In the genomic region with DNA sequence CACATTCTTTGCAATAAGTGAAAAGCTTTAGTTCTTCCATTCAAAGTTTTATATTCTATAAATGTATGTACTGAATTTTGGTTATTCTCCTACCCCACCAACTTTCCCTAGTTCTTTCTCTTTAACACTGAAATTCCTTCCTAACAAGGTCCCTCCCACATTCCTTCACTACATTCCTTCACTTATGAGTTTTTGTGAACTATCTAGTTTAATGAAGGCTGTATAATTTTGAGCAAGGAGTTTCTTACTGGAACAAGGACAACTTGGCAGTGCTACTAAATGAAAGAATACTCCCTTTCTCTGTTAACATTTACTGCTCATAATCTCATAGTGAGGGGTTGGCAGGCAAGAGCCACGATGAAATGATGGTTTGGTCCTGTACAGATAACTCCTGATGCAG, we compare ENCODE assay signal across 24 mouse cellular contexts.
A peak's percentile ranks its signal among the peaks of the same experiment; 100 is the strongest.
DNase-seq lines count a peak whose midpoint lies in the region; ATAC-seq and TF ChIP-seq lines count a peak whose summit lies in the region.
"Had no signal": no experiment of that assay in that cellular context is flagged by ENCODE, and none has a peak within 500 bp of the region (broad histone marks: within the 10 kb centered on the region; RNA-seq: fewer than 3 reads in every experiment).

No protein-coding gene starts in this region.

- no peak overlapping the region for H3K4me3 ChIP-seq in kidney, postnatal 0 days (replicated peaks; ENCODE audit: low read depth, low read length)
- H3K4me3 ChIP-seq in forebrain, embryonic 14.5 days (ENCODE audit: low read depth, low read length): no peak overlapping the region

- TF ChIP-seq CTCF in kidney, postnatal 0 days (IDR thresholded peaks at IDR 0.05; ENCODE audit: low read depth): no peak
- TF ChIP-seq CTCF in Patski (IDR thresholded peaks at IDR 0.05): no peak
- TF ChIP-seq CTCF in brain, embryonic 14.5 days (IDR thresholded peaks at IDR 0.05; ENCODE audit: borderline replicate concordance, extremely low read depth, insufficient read depth, insufficient read length): no peak

- no peak overlapping the region for H3K27ac ChIP-seq in kidney, postnatal 0 days
- no peak overlapping the region for H3K27ac ChIP-seq in forebrain, embryonic 14.5 days (ENCODE audit: low read depth, low read length)

- H3K9ac ChIP-seq in kidney, postnatal 0 days (ENCODE audit: low read depth, low read length): no peak overlapping the region
- no peak overlapping the region for H3K9ac ChIP-seq in forebrain, embryonic 14.5 days (ENCODE audit: low read length)

- CTCF ChIA-PET in Patski (lab: Charles Lee): no interaction called here

- H3K36me3 ChIP-seq in kidney, postnatal 0 days (ENCODE audit: insufficient read depth, low read length): no peaks in the 10 kb centered on the region
- H3K36me3 ChIP-seq in forebrain, embryonic 14.5 days (ENCODE audit: control insufficient read depth, insufficient read depth, low read length): no peaks in the 10 kb centered on the region
- H3K36me3 ChIP-seq: G1E had no signal

- no peak overlapping the region for H3K4me2 ChIP-seq in kidney, postnatal 0 days (ENCODE audit: low read length)
- no peak overlapping the region for H3K4me2 ChIP-seq in forebrain, embryonic 14.5 days (ENCODE audit: low read length)

- no peaks in the 10 kb centered on the region for H3K4me1 ChIP-seq in kidney, postnatal 0 days (replicated peaks; ENCODE audit: insufficient read depth, low read length)
- no peaks in the 10 kb centered on the region for H3K4me1 ChIP-seq in forebrain, embryonic 14.5 days (ENCODE audit: control insufficient read depth, insufficient read depth, low read length)

- no peak for ATAC-seq in kidney, postnatal 0 days (replicated peaks; ENCODE audit: low FRiP score, low read depth)
- peak; percentile 78 for ATAC-seq in Patski
- no peak for ATAC-seq in forebrain, embryonic 14.5 days
- ATAC-seq: activated CD4-positive, CD25-positive, alpha-beta regulatory T cell, adult 4 months; CD4-positive, CD25-positive, alpha-beta regulatory T cell, adult 4 months had no signal

- in situ Hi-C loops in Patski (cut with MboI; ENCODE audit: low pct_unique_long_range_greater_than_20kb): no loop called here

- peak; percentile 1 for DNase-seq in kidney, postnatal 0 days (ENCODE audit: low spot score)
- no peak for DNase-seq in kidney, postnatal 14 days
- peak; percentile 73 for DNase-seq in Muller cell, postnatal 12 days (ENCODE audit: inconsistent ontology term)
- no peak for DNase-seq in Patski (ENCODE audit: low read depth, low spot score)
- peak; percentile 1 for DNase-seq in brain, embryonic 14.5 days (ENCODE audit: low read depth)
- no peak for DNase-seq in heart, adult 9 months (ENCODE audit: low spot score in 2 of 2)
- DNase-seq in forebrain, embryonic 14.5 days (ENCODE audit: low spot score): no peak
- DNase-seq in right cerebral cortex, postnatal 25 days: no peak
- DNase-seq: adrenal gland, adult 2 months; adrenal gland, adult 8-10 months; adrenal gland, postnatal 10 days; adrenal gland, postnatal 14 days; adrenal gland, postnatal 25 days; adrenal gland, postnatal 36 days; B cell, adult 2 months; cerebellum, adult 11 months; cerebellum, adult 11-12 months; cerebellum, adult 18-20 months; cerebellum, adult 2 months; cerebellum, adult 8-10 months had no signal

- POLR2A ChIA-PET in Patski (lab: Charles Lee): no interaction called here

- H3K27me3 ChIP-seq in kidney, postnatal 0 days (ENCODE audit: insufficient read depth, low read length): no peaks in the 10 kb centered on the region
- no peaks in the 10 kb centered on the region for H3K27me3 ChIP-seq in Patski
- H3K27me3 ChIP-seq in forebrain, embryonic 14.5 days (replicated peaks; ENCODE audit: control insufficient read depth, insufficient read depth, low read length): no peaks in the 10 kb centered on the region
- H3K27me3 ChIP-seq: CH12.LX had no signal

- no peak for TF ChIP-seq POLR2A in brain, embryonic 14.5 days (IDR thresholded peaks at IDR 0.05; ENCODE audit: borderline replicate concordance, extremely low read depth, insufficient read depth, insufficient read length, poor library complexity, severe bottlenecking)

- WGBS in kidney, postnatal 0 days: 48% methylated on average over 1 of the region's 1 CpGs
- 59% methylated on average over 1 of the region's 1 CpGs for WGBS in forebrain, embryonic 14.5 days

- H3K9me3 ChIP-seq in kidney, postnatal 0 days (replicated peaks; ENCODE audit: low read length): no peaks in the 10 kb centered on the region
- H3K9me3 ChIP-seq in forebrain, embryonic 14.5 days (replicated peaks; ENCODE audit: control insufficient read depth, low read length): no peaks in the 10 kb centered on the region
- H3K9me3 ChIP-seq: G1E had no signal

Comparison
In these comparisons a context has a peak if more than half of its experiments do, and no peak if none do; other contexts are left out.
1. DNase-seq: peak in kidney, postnatal 0 days (single experiment), Muller cell, postnatal 12 days (single experiment) and brain, embryonic 14.5 days (single experiment); none in kidney, postnatal 14 days (single experiment), Patski (single experiment), heart, adult 9 months (0 of 2), forebrain, embryonic 14.5 days (single experiment) and right cerebral cortex, postnatal 25 days (single experiment).